Comparison of ENCODE assay signal across 8 mouse cellular contexts in the genomic region with DNA sequence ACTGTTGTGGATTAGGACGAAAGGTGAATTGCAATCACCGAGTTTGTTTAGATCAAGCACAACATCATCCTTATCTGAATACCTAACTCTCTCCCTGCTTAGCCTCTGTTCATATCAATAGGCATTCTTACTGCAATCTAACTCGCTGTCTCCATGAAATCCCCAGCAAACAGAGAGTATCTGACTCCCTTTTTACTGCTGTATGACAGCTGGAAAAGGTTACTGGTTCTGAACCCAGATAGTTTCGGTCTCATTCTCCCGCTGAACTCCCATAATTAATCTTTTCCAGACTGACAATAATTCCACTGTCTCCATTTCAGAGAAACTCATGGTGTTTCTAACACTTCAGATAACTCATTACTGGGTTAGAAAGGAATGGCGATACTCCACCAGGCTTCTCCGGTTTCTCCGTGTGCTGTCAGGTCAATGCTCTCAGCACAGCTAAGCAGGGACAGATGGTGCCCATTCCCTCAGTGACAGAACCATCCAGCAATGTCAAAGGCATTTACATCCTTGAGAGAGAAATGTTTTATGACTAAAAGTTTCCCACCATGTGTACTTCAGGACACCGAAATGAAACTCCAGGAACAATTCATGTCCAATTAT.
A peak's percentile ranks its signal among the peaks of the same experiment; 100 is the strongest.
DNase-seq lines count a peak whose midpoint lies in the region; ATAC-seq and TF ChIP-seq lines count a peak whose summit lies in the region.

No protein-coding gene starts in this region.

- no peak overlapping the region for H3K9ac ChIP-seq in hindbrain, embryonic 11.5 days (ENCODE audit: low read depth, low read length)
- no peak overlapping the region for H3K9ac ChIP-seq in hindbrain, embryonic 14.5 days
- no peak overlapping the region; the same call in 1 of the 2 replicates for H3K9ac ChIP-seq in heart, embryonic 15.5 days
- H3K9ac ChIP-seq in liver, embryonic 16.5 days (ENCODE audit: low read depth, low read length), result peak overlapping the region; percentile 33; the same call in 1 of the 2 replicates

- TF ChIP-seq POLR2A in cerebellum, adult 2 months (IDR thresholded peaks at IDR 0.05; ENCODE audit: borderline replicate concordance, insufficient read depth, low read length), result no peak

- no peak overlapping the region for H3K27ac ChIP-seq in hindbrain, embryonic 11.5 days (ENCODE audit: low read depth, low read length)
- no peak overlapping the region for H3K27ac ChIP-seq in hindbrain, embryonic 14.5 days
- H3K27ac ChIP-seq in cerebellum, adult 2 months (ENCODE audit: insufficient read depth, low read length), result no peak overlapping the region
- peak overlapping the region; percentile 38; the same call in 1 of the 2 replicates for H3K27ac ChIP-seq in heart, embryonic 15.5 days
- H3K27ac ChIP-seq in liver, embryonic 16.5 days (ENCODE audit: low read length), result no peak overlapping the region

- H3K9me3 ChIP-seq in hindbrain, embryonic 11.5 days (ENCODE audit: control insufficient read depth, low read length), result no peaks in the 10 kb centered on the region
- H3K9me3 ChIP-seq in hindbrain, embryonic 14.5 days (ENCODE audit: control insufficient read depth, low read length), result no peaks in the 10 kb centered on the region
- H3K9me3 ChIP-seq in heart, embryonic 15.5 days (replicated peaks), result no peaks in the 10 kb centered on the region
- no peaks in the 10 kb centered on the region for H3K9me3 ChIP-seq in liver, embryonic 16.5 days (replicated peaks; ENCODE audit: control insufficient read depth, low read length)

- no peak overlapping the region for H3K4me2 ChIP-seq in hindbrain, embryonic 11.5 days (replicated peaks; ENCODE audit: low read depth, low read length)
- no peak overlapping the region for H3K4me2 ChIP-seq in hindbrain, embryonic 14.5 days (replicated peaks)
- peak overlapping the region; percentile 55 for H3K4me2 ChIP-seq in heart, embryonic 15.5 days
- peak overlapping the region; percentile 51 for H3K4me2 ChIP-seq in liver, embryonic 16.5 days (ENCODE audit: low read depth, low read length)

- no peak overlapping the region for H3K4me3 ChIP-seq in hindbrain, embryonic 11.5 days (ENCODE audit: low read depth, low read length)
- H3K4me3 ChIP-seq in hindbrain, embryonic 14.5 days (replicated peaks; ENCODE audit: low read length), result no peak overlapping the region
- H3K4me3 ChIP-seq in cerebellum, adult 2 months (replicated peaks; ENCODE audit: insufficient read depth, low read depth, low read length), result peak overlapping the region; percentile 18
- peak overlapping the region; percentile 44 for H3K4me3 ChIP-seq in heart, embryonic 15.5 days
- peak overlapping the region; percentile 34 for H3K4me3 ChIP-seq in liver, embryonic 16.5 days (ENCODE audit: low read depth, low read length)

- no peak for TF ChIP-seq CTCF in cerebellum, adult 2 months (IDR thresholded peaks at IDR 0.05; ENCODE audit: borderline replicate concordance, insufficient read depth, low read depth, low read length)

- WGBS in hindbrain, embryonic 11.5 days, result 60% methylated on average over 9 of the region's 9 CpGs
- 73% methylated on average over 9 of the region's 9 CpGs for WGBS in hindbrain, embryonic 14.5 days
- WGBS in cerebellum, adult 2 months, result 30% methylated on average over 9 of the region's 9 CpGs
- 36% methylated on average over 9 of the region's 9 CpGs for WGBS in heart, embryonic 15.5 days
- 61% methylated on average over 9 of the region's 9 CpGs for WGBS in liver, embryonic 16.5 days (ENCODE audit: insufficient replicate concordance)

- no peaks in the 10 kb centered on the region for H3K27me3 ChIP-seq in hindbrain, embryonic 11.5 days (ENCODE audit: control insufficient read depth, insufficient read depth, low read length)
- no peaks in the 10 kb centered on the region for H3K27me3 ChIP-seq in hindbrain, embryonic 14.5 days (ENCODE audit: control insufficient read depth, insufficient read depth, low read length)
- no peaks in the 10 kb centered on the region for H3K27me3 ChIP-seq in cerebellum, adult 2 months (ENCODE audit: control insufficient read depth, insufficient read depth, low read length)
- H3K27me3 ChIP-seq in heart, embryonic 15.5 days, result no peaks in the 10 kb centered on the region
- H3K27me3 ChIP-seq in liver, embryonic 16.5 days (ENCODE audit: control insufficient read depth, insufficient read depth, low read depth, low read length), result no peaks in the 10 kb centered on the region

- no peaks in the 10 kb centered on the region for H3K36me3 ChIP-seq in hindbrain, embryonic 11.5 days (ENCODE audit: control insufficient read depth, insufficient read depth, low read length)
- no peaks in the 10 kb centered on the region for H3K36me3 ChIP-seq in hindbrain, embryonic 14.5 days (replicated peaks; ENCODE audit: control insufficient read depth, insufficient read depth)
- H3K36me3 ChIP-seq in heart, embryonic 15.5 days, result no peaks in the 10 kb centered on the region
- H3K36me3 ChIP-seq in liver, embryonic 16.5 days (ENCODE audit: control insufficient read depth, insufficient read depth), result no peaks in the 10 kb centered on the region

- peak; percentile 11 for DNase-seq in hindbrain, embryonic 11.5 days (ENCODE audit: low spot score)
- DNase-seq in hindbrain, embryonic 14.5 days (ENCODE audit: low spot score), result no peak
- DNase-seq in cerebellum, adult 2 months, result peak; percentile 11 to 38
- DNase-seq in right cerebral cortex, postnatal 10 days (ENCODE audit: low spot score in 2 of 2), result no peak
- DNase-seq in thymus, postnatal 14 days, result no peak
- DNase-seq in right cerebral cortex, postnatal 36 days (ENCODE audit: low spot score in 2 of 2), result no peak

- no peaks in the 10 kb centered on the region for H3K4me1 ChIP-seq in hindbrain, embryonic 11.5 days (replicated peaks; ENCODE audit: control insufficient read depth, insufficient read depth, low read length)
- H3K4me1 ChIP-seq in hindbrain, embryonic 14.5 days (replicated peaks; ENCODE audit: control insufficient read depth, insufficient read depth, low read length), result no peaks in the 10 kb centered on the region
- no peaks in the 10 kb centered on the region for H3K4me1 ChIP-seq in cerebellum, adult 2 months (ENCODE audit: control insufficient read depth, insufficient read depth, low read length)
- peaks cover 5% of the 10 kb centered on the region; the same call in 1 of the 2 replicates for H3K4me1 ChIP-seq in heart, embryonic 15.5 days (replicated peaks)
- H3K4me1 ChIP-seq in liver, embryonic 16.5 days (ENCODE audit: control insufficient read depth, low read depth, low read length), result peaks cover 3% of the 10 kb centered on the region; the same call in 1 of the 2 replicates

- ATAC-seq in hindbrain, embryonic 11.5 days (ENCODE audit: low FRiP score), result no peak
- ATAC-seq in hindbrain, embryonic 14.5 days (ENCODE audit: low FRiP score), result no peak
- ATAC-seq in heart, embryonic 15.5 days (replicated peaks; ENCODE audit: insufficient number of reproducible peaks, insufficient read depth, low FRiP score, low read depth), result no peak
- ATAC-seq in liver, embryonic 16.5 days (ENCODE audit: low read depth), result no peak

Comparison
In these comparisons a context has a peak if more than half of its experiments do, and no peak if none do; other contexts are left out.
1. DNase-seq: peak in hindbrain, embryonic 11.5 days (single experiment) and cerebellum, adult 2 months (2 of 2); none in hindbrain, embryonic 14.5 days (single experiment), right cerebral cortex, postnatal 10 days (0 of 2), thymus, postnatal 14 days (single experiment) and right cerebral cortex, postnatal 36 days (0 of 2).
2. H3K4me2 ChIP-seq: peak in heart, embryonic 15.5 days (single experiment) and liver, embryonic 16.5 days (single experiment); none in hindbrain, embryonic 11.5 days (single experiment) and hindbrain, embryonic 14.5 days (single experiment).
3. H3K4me3 ChIP-seq: peak in cerebellum, adult 2 months (single experiment), heart, embryonic 15.5 days (single experiment) and liver, embryonic 16.5 days (single experiment); none in hindbrain, embryonic 11.5 days (single experiment) and hindbrain, embryonic 14.5 days (single experiment).